13 mouse cellular contexts compared by ENCODE assay signal in the genomic region with DNA sequence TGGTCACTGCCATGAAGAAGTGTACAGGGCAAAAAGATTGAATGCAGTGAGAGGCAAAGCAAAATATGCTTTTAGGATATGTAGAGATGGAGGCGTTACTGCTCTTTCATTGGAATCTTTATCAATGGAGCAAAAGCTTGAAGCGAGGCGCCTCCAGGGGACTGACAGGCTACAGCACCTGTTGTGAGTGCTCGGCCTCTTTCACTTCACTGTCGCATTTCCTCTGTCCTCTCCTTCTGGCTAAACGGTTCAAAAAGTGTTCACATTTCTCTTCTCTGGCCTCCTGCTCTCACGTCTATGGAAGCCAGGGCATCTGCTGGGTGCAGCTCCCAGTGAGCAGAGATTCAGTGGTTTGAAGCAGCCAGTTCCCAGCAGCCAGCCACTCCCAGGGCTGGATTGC. TPM values are rescaled to one million over a fixed set of nuclear protein-coding genes. Genes with fewer than 3 reads are reported as not detected.
DNase-seq lines count a peak whose midpoint lies in the region; ATAC-seq and TF ChIP-seq lines count a peak whose summit lies in the region.
"Had no signal": no experiment of that assay in that cellular context is flagged by ENCODE, and none has a peak within 500 bp of the region (broad histone marks: within the 10 kb centered on the region; RNA-seq: fewer than 3 reads in every experiment).

No protein-coding gene starts in this region.

- H3K4me2 ChIP-seq in CH12.LX (ENCODE audit: insufficient read depth, low read depth, poor library complexity, severe bottlenecking): peak overlapping the region; percentile 24
- no peak overlapping the region; the same call in 1 of the 2 replicates for H3K4me2 ChIP-seq in liver, embryonic 12.5 days
- no peak overlapping the region for H3K4me2 ChIP-seq in forebrain, embryonic 11.5 days (ENCODE audit: low read depth, low read length, severe bottlenecking)
- H3K4me2 ChIP-seq in forebrain, embryonic 12.5 days: no peak overlapping the region
- H3K4me2 ChIP-seq: intestine, embryonic 15.5 days had no signal

- TF ChIP-seq POLR2A in CH12.LX (IDR thresholded peaks at IDR 0.05; ENCODE audit: low read depth, low read length): no peak

- peaks cover 98% of the 10 kb centered on the region for H3K79me2 ChIP-seq in CH12.LX (replicated peaks; ENCODE audit: control insufficient read depth, extremely low read depth, insufficient read depth, poor library complexity, severe bottlenecking)

- peaks cover 56% of the 10 kb centered on the region for H3K4me1 ChIP-seq in heart, embryonic 10.5 days
- peaks cover 33 to 96% of the 10 kb centered on the region in 2 experiments for H3K4me1 ChIP-seq in CH12.LX (ENCODE audit: control insufficient read depth in 1 of 2, insufficient read depth in 2 of 2)
- peaks cover 68% of the 10 kb centered on the region for H3K4me1 ChIP-seq in liver, embryonic 12.5 days
- H3K4me1 ChIP-seq in forebrain, embryonic 11.5 days (replicated peaks; ENCODE audit: control insufficient read depth, insufficient read depth, low read length): 0 out of 2 replicates have a peak, but pooled peaks cover 2% of the 10 kb centered on the region
- H3K4me1 ChIP-seq in forebrain, embryonic 12.5 days: peaks cover 10% of the 10 kb centered on the region

- ATAC-seq in liver, embryonic 12.5 days: no peak
- ATAC-seq in forebrain, embryonic 11.5 days (replicated peaks; ENCODE audit: low FRiP score): no peak
- no peak for ATAC-seq in forebrain, embryonic 12.5 days (ENCODE audit: low FRiP score)
- ATAC-seq: forebrain, embryonic 14.5 days; intestine, embryonic 15.5 days had no signal

- H3K9ac ChIP-seq in CH12.LX (ENCODE audit: insufficient read depth, low read depth): peak overlapping the region; percentile 78
- no peak overlapping the region for H3K9ac ChIP-seq in liver, embryonic 12.5 days
- no peak overlapping the region for H3K9ac ChIP-seq in forebrain, embryonic 11.5 days (ENCODE audit: low read length)
- no peak overlapping the region for H3K9ac ChIP-seq in forebrain, embryonic 12.5 days
- H3K9ac ChIP-seq: intestine, embryonic 15.5 days; liver, embryonic 14.5 days had no signal

- TF ChIP-seq CTCF in left cerebral cortex, adult 2 months (IDR thresholded peaks at IDR 0.05): no peak
- TF ChIP-seq CTCF in CH12.LX (conservative IDR thresholded peaks at IDR 0.05 in 1 of 2, IDR thresholded peaks at IDR 0.05 in 1 of 2; ENCODE audit: low read depth in 2 of 2, low read length in 2 of 2): peak in 1 of 2 experiments; percentile 20; a peak in 1 of 4 replicates

- in situ Hi-C loops in CH12.LX (cut with MboI; ENCODE audit: low pct_ligation_motif_present, low pct_unique_long_range_greater_than_20kb, low sequenced_read_pairs): no loop called here

- H3K36me3 ChIP-seq in heart, embryonic 10.5 days: peaks cover 21% of the 10 kb centered on the region
- peaks cover 24 to 53% of the 10 kb centered on the region in 2 experiments for H3K36me3 ChIP-seq in CH12.LX (replicated peaks in 1 of 2; ENCODE audit: control insufficient read depth in 1 of 2, insufficient read depth in 1 of 2, low read length in 1 of 2)
- peaks cover 24% of the 10 kb centered on the region for H3K36me3 ChIP-seq in liver, embryonic 12.5 days
- no peaks in the 10 kb centered on the region for H3K36me3 ChIP-seq in forebrain, embryonic 11.5 days (ENCODE audit: control insufficient read depth, insufficient read depth, low read length)
- peaks cover 15% of the 10 kb centered on the region for H3K36me3 ChIP-seq in forebrain, embryonic 12.5 days (replicated peaks)

- H3K27me3 ChIP-seq in heart, embryonic 10.5 days (ENCODE audit: insufficient read depth, poor library complexity, severe bottlenecking): no peaks in the 10 kb centered on the region
- H3K27me3 ChIP-seq in CH12.LX (replicated peaks): no peaks in the 10 kb centered on the region
- no peaks in the 10 kb centered on the region for H3K27me3 ChIP-seq in liver, embryonic 12.5 days (replicated peaks)
- no peaks in the 10 kb centered on the region for H3K27me3 ChIP-seq in forebrain, embryonic 11.5 days (ENCODE audit: control insufficient read depth, insufficient read depth, low read length)
- no peaks in the 10 kb centered on the region for H3K27me3 ChIP-seq in forebrain, embryonic 12.5 days
- H3K27me3 ChIP-seq: intestine, embryonic 15.5 days had no signal

- peak; percentile 47; the same call in 1 of the 2 replicates for TF ChIP-seq EP300 in CH12.LX (IDR thresholded peaks at IDR 0.05; ENCODE audit: low read length)

- TF ChIP-seq RAD21 in CH12.LX (IDR thresholded peaks at IDR 0.05; ENCODE audit: low read depth, low read length): no peak

- H3K27ac ChIP-seq in heart, embryonic 10.5 days: peak overlapping the region; percentile 72
- H3K27ac ChIP-seq in left cerebral cortex, adult 2 months: peak overlapping the region; percentile 90
- peak overlapping the region; percentile 97 for H3K27ac ChIP-seq in CH12.LX (ENCODE audit: insufficient read depth, low read depth)
- peak overlapping the region; percentile 36 for H3K27ac ChIP-seq in liver, embryonic 12.5 days
- H3K27ac ChIP-seq in forebrain, embryonic 11.5 days (ENCODE audit: low read depth, low read length): no peak overlapping the region
- no peak overlapping the region for H3K27ac ChIP-seq in forebrain, embryonic 12.5 days
- H3K27ac ChIP-seq: intestine, embryonic 15.5 days; liver, embryonic 14.5 days had no signal

- DNase-seq in heart, embryonic 10.5 days (ENCODE audit: low spot score): no peak
- no peak for DNase-seq in heart, postnatal 36 days
- no peak for DNase-seq in left cerebral cortex, adult 2 months (ENCODE audit: extremely low spot score in 1 of 2, low spot score in 2 of 2)
- DNase-seq in left cerebral cortex, postnatal 10 days (ENCODE audit: extremely low spot score in 1 of 2, low spot score in 2 of 2): no peak
- DNase-seq in CH12.LX (ENCODE audit: extremely low read depth): peak; percentile 63
- no peak for DNase-seq in forebrain, embryonic 11.5 days (ENCODE audit: low spot score)
- DNase-seq: adrenal gland, adult 2 months; gastrocnemius, postnatal 14 days had no signal

- no peak overlapping the region for H3K4me3 ChIP-seq in heart, embryonic 10.5 days
- no peak overlapping the region for H3K4me3 ChIP-seq in left cerebral cortex, adult 2 months
- H3K4me3 ChIP-seq in CH12.LX (replicated peaks in 1 of 3; ENCODE audit: low read depth in 2 of 3, low read length in 2 of 3, poor library complexity in 1 of 3): no peak overlapping the region
- H3K4me3 ChIP-seq in liver, embryonic 12.5 days: no peak overlapping the region
- no peak overlapping the region for H3K4me3 ChIP-seq in forebrain, embryonic 11.5 days (ENCODE audit: low read depth, low read length)
- H3K4me3 ChIP-seq in forebrain, embryonic 12.5 days (replicated peaks): no peak overlapping the region
- H3K4me3 ChIP-seq: intestine, embryonic 15.5 days had no signal

- dilution Hi-C loops in CH12.LX (cut with MboI; ENCODE audit: extremely low pct_ligation_motif_present, extremely low pct_unique_long_range_greater_than_20kb, low sequenced_read_pairs): no loop called here

- no peaks in the 10 kb centered on the region for H3K9me3 ChIP-seq in heart, embryonic 10.5 days
- no peaks in the 10 kb centered on the region for H3K9me3 ChIP-seq in CH12.LX (replicated peaks; ENCODE audit: low read length)
- no peaks in the 10 kb centered on the region for H3K9me3 ChIP-seq in liver, embryonic 12.5 days (replicated peaks)
- H3K9me3 ChIP-seq in forebrain, embryonic 11.5 days (ENCODE audit: control insufficient read depth, low read length): no peaks in the 10 kb centered on the region
- no peaks in the 10 kb centered on the region for H3K9me3 ChIP-seq in forebrain, embryonic 12.5 days
- H3K9me3 ChIP-seq: intestine, embryonic 15.5 days had no signal

- 61% methylated on average over 7 of the region's 7 CpGs for WGBS in heart, embryonic 10.5 days
- 60% methylated on average over 7 of the region's 7 CpGs for WGBS in liver, embryonic 12.5 days (ENCODE audit: insufficient replicate concordance)
- WGBS in forebrain, embryonic 11.5 days: 80% methylated on average over 7 of the region's 7 CpGs
- 81% methylated on average over 7 of the region's 7 CpGs for WGBS in forebrain, embryonic 12.5 days

- intact Hi-C loops in heart, postnatal 36 days (cut with DNase I): no loop called here
- intact Hi-C loops in left cerebral cortex, adult 2 months (cut with DNase I): loop anchor here (2.0 kb wide), 1 partner anchor 28 kb away; no protein-coding TSS in a partner anchor
- intact Hi-C loops in left cerebral cortex, postnatal 10 days (cut with DNase I): no loop called here

RNA-seq across cellular contexts. Expression of a gene that starts 44.2 kb away (rescaled TPM):
- polyA plus RNA-seq in heart, embryonic 10.5 days (2016; fragmentation: Nextera tagmentation; extraction: Ambion mirVana): 226 and 259 TPM in 2 replicates
- total RNA-seq in heart, postnatal 36 days (2021): 100 to 1,000 TPM; 221 to 229 TPM
- total RNA-seq in left cerebral cortex, adult 2 months (2021): 100 to 1,000 TPM; 126 to 129 TPM
- total RNA-seq in left cerebral cortex, postnatal 10 days (2021): 10 to 100 TPM; 95.0 to 98.5 TPM
- total RNA-seq in CH12.LX (2012; rRNA removed) (225 and 253 TPM in 2 replicates), CH12.LX (2014; rRNA removed) (227 and 228 TPM in 2 replicates)
- 364 and 473 TPM in 2 replicates for polyA plus RNA-seq in CH12.LX (2012; ENCODE audit: insufficient read length, low read depth)
- polyA plus RNA-seq in liver, embryonic 12.5 days (2016; fragmentation: Nextera tagmentation; extraction: Ambion mirVana): 133 and 134 TPM in 2 replicates
- polyA plus RNA-seq in forebrain, embryonic 11.5 days (2014; fragmentation: Nextera tagmentation; extraction: Ambion mirVana): 189 and 193 TPM in 2 replicates
- polyA plus RNA-seq in forebrain, embryonic 12.5 days (2016; fragmentation: Nextera tagmentation; extraction: Ambion mirVana): 156 and 158 TPM in 2 replicates

RNA-seq across cellular contexts. Expression of a gene that starts 47.6 kb away (rescaled TPM):
- 5.1 and 8.2 TPM in 2 replicates for polyA plus RNA-seq in heart, embryonic 10.5 days (2016; fragmentation: Nextera tagmentation; extraction: Ambion mirVana)
- under 1 TPM; 0.60 to 0.64 TPM for total RNA-seq in heart, postnatal 36 days (2021)
- under 1 TPM; 0.79 to 0.93 TPM for total RNA-seq in left cerebral cortex, adult 2 months (2021)
- 1 to 10 TPM; 3.7 to 3.8 TPM for total RNA-seq in left cerebral cortex, postnatal 10 days (2021)
- 18.0 and 23.4 TPM in 2 replicates for total RNA-seq in CH12.LX (2012; rRNA removed)
- 21.8 and 24.0 TPM in 2 replicates for total RNA-seq in CH12.LX (2014; rRNA removed)
- polyA plus RNA-seq in CH12.LX (2012; ENCODE audit: insufficient read length, low read depth): 19.9 and 21.1 TPM in 2 replicates
- polyA plus RNA-seq in liver, embryonic 12.5 days (2016; fragmentation: Nextera tagmentation; extraction: Ambion mirVana): 6.6 and 6.7 TPM in 2 replicates
- 8.1 and 10.1 TPM in 2 replicates for polyA plus RNA-seq in forebrain, embryonic 11.5 days (2014; fragmentation: Nextera tagmentation; extraction: Ambion mirVana)
- polyA plus RNA-seq in forebrain, embryonic 12.5 days (2016; fragmentation: Nextera tagmentation; extraction: Ambion mirVana): 7.3 and 7.9 TPM in 2 replicates

RNA-seq across cellular contexts. Expression of a gene that starts 57.5 kb away (rescaled TPM):
- polyA plus RNA-seq in heart, embryonic 10.5 days (2016; fragmentation: Nextera tagmentation; extraction: Ambion mirVana): 51.1 and 55.2 TPM in 2 replicates
- total RNA-seq in heart, postnatal 36 days (2021): 100 to 1,000 TPM; 316 to 421 TPM
- total RNA-seq in left cerebral cortex, adult 2 months (2021): 100 to 1,000 TPM; 213 to 234 TPM
- 100 to 1,000 TPM; 213 to 225 TPM for total RNA-seq in left cerebral cortex, postnatal 10 days (2021)
- total RNA-seq in CH12.LX (2012; rRNA removed): 345 and 358 TPM in 2 replicates
- 411 and 467 TPM in 2 replicates for total RNA-seq in CH12.LX (2014; rRNA removed)
- 493 and 611 TPM in 2 replicates for polyA plus RNA-seq in CH12.LX (2012; ENCODE audit: insufficient read length, low read depth)
- 127 and 132 TPM in 2 replicates for polyA plus RNA-seq in liver, embryonic 12.5 days (2016; fragmentation: Nextera tagmentation; extraction: Ambion mirVana)
- polyA plus RNA-seq in forebrain, embryonic 11.5 days (2014; fragmentation: Nextera tagmentation; extraction: Ambion mirVana): 28.9 and 30.7 TPM in 2 replicates
- polyA plus RNA-seq in forebrain, embryonic 12.5 days (2016; fragmentation: Nextera tagmentation; extraction: Ambion mirVana): 32.1 and 36.1 TPM in 2 replicates

Comparison
In these comparisons a context has a peak if more than half of its experiments do, and no peak if none do; other contexts are left out.
1. H3K27ac ChIP-seq: peak in heart, embryonic 10.5 days (single experiment), left cerebral cortex, adult 2 months (single experiment), CH12.LX (single experiment) and liver, embryonic 12.5 days (single experiment); none in forebrain, embryonic 11.5 days (single experiment) and forebrain, embryonic 12.5 days (single experiment).